Mouse (Mus musculus) CH12.LX (cell line): ENCODE measurements around the gene Selenoo.

ENCODE experiments used
- CTCF ChIP-seq, 2 experiments: IDR thresholded peaks in 1 of 2; conservative IDR thresholded peaks in 1 of 2; 2 replicates each; pipeline ENCODE4 v1.5.1; 2011 to 2012; ENCODE audit warnings: low read depth in 2 of 2, low read length in 2 of 2, improper control_type of control experiment in 1 of 2, inconsistent platforms in 1 of 2, mild to moderate bottlenecking in 1 of 2, moderate library complexity in 1 of 2
- E2F4 ChIP-seq: IDR thresholded peaks from 2 replicates; pipeline ENCODE4 v1.6.1; 2011; ENCODE audit warnings: low read depth, low read length, improper control_type of control experiment; ENCODE audit not compliant: insufficient replicate concordance
- ELF1 ChIP-seq: IDR thresholded peaks from 2 replicates; pipeline ENCODE4 v1.6.1; 2014; ENCODE audit warnings: low read depth, mild to moderate bottlenecking, inconsistent platforms, low read length, improper control_type of control experiment
- MXI1 ChIP-seq: IDR thresholded peaks from 2 replicates; pipeline ENCODE4 v1.6.1; 2011; ENCODE audit warnings: mild to moderate bottlenecking, low read depth, low read length, improper control_type of control experiment
- NELFE ChIP-seq: IDR thresholded peaks from 2 replicates; pipeline ENCODE4 v1.6.1; 2011; ENCODE audit warnings: low read depth, low read length, improper control_type of control experiment
- POLR2A ChIP-seq: IDR thresholded peaks from 2 replicates; pipeline ENCODE4 v1.6.1; 2011; ENCODE audit warnings: low read depth, mild to moderate bottlenecking, improper control_type of control experiment, low read length
- RAD21 ChIP-seq: IDR thresholded peaks from 2 replicates; pipeline ENCODE4 v1.6.1; 2011; ENCODE audit warnings: low read depth, mild to moderate bottlenecking, low read length, improper control_type of control experiment, moderate library complexity
- SIN3A ChIP-seq: IDR thresholded peaks from 2 replicates; pipeline ENCODE4 v1.6.1; 2012; ENCODE audit warnings: low read length, improper control_type of control experiment, inconsistent platforms
- TBP ChIP-seq: conservative IDR thresholded peaks from 2 replicates; pipeline ENCODE4 v1.6.1; 2011; ENCODE audit warnings: low read depth, low read length, improper control_type of control experiment
- TCF12 ChIP-seq: IDR thresholded peaks from 2 replicates; pipeline ENCODE4 v1.6.1; 2014; ENCODE audit warnings: low read depth, mild to moderate bottlenecking, inconsistent platforms, low read length, improper control_type of control experiment
- UBTF ChIP-seq: IDR thresholded peaks from 2 replicates; pipeline ENCODE4 v1.6.1; 2012; ENCODE audit warnings: low read depth, mild to moderate bottlenecking, inconsistent platforms, low read length, improper control_type of control experiment, moderate library complexity

- TF ChIP-seq MXI1 (no peak), CTCF (conservative IDR thresholded peaks at IDR 0.05 in 1 of 2, IDR thresholded peaks at IDR 0.05 in 1 of 2; ENCODE audit: low read depth in 2 of 2, low read length in 2 of 2) (no peak), TBP (no peak), ELF1 (no peak), RAD21 (no peak), NELFE (no peak), POLR2A (no peak), SIN3A (no peak), E2F4 (no peak), TCF12 (no peak), UBTF (no peak)
Measured at GRCm38 (mm10) chr15:89090662-89091061, 1.8 kb downstream of the Selenoo start.
